Mouse (Mus musculus): ENCODE measurements around the gene Ces2b.

- TF ChIP-seq EP300 (IDR thresholded peaks at IDR 0.05; ENCODE audit: insufficient read depth, low read depth, low read length) (no peak), CTCF (IDR thresholded peaks at IDR 0.05; ENCODE audit: low read depth, low read length) (no peak)
These were observed 21.9 kb upstream of the Ces2b start for GRCm38 (mm10) chr8:104809436-104809835.

All from ES-Bruce4 (cell line).